Mouse (Mus musculus) testis, postnatal 10 days (tissue): ENCODE data around the gene Idh3a.
A peak's percentile ranks its signal among the peaks of the same experiment; 100 is the strongest.
"Not testable (repeated sequence)": the region's sequence is repeated elsewhere in the genome, so short reads cannot be mapped to it uniquely, and the experiment has no call there.

Experiments
- DNase-seq: peaks from one replicate; pipeline ENCODE4 v3.0.0; 2021; ENCODE audit warnings: low spot score

Idh3a gene

DNA sequence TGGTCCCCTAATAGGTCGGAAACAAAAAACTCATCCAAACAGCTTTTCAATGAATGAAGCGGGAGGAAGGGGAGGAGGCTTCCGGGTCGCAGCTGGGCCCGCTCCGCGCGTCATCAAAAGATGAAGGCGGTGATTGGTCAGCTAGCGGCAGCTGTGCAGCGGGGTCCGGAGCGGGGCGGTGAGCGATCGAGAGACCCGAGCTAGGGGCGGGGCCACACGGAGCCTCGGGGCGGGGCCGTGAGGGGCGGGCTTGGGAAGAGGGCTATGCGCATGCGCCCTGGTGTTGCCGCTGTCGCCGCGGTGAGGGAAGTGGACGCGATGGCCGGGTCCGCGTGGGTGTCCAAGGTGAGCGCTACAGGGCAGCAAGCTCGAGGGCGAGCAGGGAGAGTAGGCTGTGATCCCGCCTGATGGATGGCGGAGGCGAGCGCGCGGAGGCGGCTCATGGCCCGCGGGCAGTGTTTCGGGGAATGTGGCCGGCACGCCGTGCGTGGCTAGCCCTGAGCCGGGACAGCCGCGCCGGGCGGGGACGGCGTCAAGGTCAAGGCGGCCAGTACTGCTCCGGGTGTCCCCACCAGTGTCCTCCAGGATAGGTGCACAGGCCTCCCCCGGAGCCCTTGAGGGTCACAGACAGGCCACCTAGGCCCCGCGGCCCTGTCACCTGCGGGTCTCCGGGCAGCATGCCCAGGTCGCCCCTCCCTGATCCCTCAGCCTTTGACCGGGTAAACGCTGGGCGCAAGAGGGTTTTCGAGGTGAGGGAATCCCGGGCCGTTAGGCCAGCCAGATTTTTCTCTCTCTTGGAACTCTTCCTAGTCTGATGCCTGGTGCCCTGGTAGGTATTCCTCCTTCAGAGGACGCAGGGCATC is at the start of gene Idh3a:
Idh3a (plus strand) TSS at position 136 of the 863 bp plus-strand sequence.
- peak; percentile 100 for DNase-seq

DNA sequence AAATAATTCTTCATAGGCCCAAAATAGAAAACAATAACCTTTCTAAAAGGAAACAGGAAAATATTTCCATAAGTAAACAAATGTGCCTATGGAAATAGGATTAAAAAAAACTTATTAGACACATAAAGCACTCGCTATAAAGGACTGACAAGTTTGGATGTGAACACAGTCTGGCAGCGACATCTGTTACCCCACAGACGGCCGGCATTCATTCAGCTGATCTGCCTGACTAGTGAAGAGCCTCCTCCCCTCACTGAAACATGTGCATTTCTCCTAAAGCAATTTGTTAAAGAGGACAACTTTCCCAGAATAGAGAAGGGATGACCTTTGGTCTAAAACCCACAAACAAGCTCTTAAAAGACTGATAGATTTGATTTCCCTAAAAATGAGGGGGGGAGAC is 49.1 kb upstream of the Idh3a start:
- no peak for DNase-seq

DNA sequence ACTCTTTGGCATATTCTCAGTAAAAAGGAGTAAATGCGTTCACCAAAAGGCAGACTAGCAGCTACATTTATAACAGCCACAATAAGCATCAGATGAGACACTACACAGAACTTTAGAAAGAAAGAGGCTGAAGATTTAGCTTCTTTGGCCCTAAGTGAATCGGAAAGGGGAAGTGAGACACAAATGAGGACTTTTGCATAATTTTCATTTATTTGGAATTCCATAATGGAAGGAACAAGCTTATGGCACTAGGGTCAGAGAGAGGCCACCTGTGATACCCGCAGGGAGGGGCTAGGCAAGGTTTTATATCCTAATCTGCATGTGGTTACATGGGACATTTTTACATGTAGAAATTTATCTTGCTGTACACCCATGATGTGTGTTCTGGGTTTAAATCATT is 48.7 kb upstream of the Idh3a start:
- no peak for DNase-seq

DNA sequence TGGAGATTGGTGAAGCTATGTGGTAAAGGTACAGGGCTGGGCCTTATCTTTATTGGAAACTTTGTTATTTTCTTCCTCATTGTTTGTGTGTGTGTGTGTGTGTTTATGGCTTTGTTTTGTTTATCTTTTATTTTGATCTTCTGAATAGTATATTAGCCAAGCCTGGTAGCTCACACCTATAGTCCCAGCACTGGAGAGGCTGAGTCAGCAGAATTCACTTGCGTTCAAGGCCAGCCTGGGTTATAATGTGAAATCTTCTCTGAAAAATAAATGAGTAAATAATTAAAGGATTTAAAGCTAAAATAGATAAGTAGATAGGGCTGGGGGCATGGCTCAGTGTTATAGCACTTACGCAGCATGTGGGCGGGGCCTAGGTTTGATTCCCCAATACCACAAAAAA is 47.9 kb upstream of the Idh3a start:
- no peak for DNase-seq

DNA sequence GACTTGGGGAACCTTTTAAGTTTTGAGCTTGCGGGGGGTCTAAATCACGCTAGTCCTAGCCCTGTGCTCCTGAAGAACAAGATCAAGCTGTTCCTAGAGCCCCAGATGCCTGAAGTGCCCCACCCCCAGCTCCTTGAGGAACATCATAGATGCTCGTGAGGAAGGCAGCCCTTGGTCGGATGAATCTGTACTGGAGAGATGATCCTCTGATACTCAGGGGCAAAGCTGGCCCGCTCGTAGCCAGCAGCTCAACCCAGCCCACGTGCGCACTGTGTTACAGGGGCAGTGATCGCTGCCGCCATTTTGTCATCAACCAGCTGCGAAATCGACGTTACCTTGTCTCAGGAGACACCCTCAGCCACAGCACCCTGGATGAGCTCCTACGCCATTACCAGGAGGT is 47.5 kb upstream of the Idh3a start, which contains the start of gene Sh2d7:
Sh2d7 (plus strand) TSS at position 301 of the 400 bp plus-strand sequence.
- DNase-seq, result no peak

DNA sequence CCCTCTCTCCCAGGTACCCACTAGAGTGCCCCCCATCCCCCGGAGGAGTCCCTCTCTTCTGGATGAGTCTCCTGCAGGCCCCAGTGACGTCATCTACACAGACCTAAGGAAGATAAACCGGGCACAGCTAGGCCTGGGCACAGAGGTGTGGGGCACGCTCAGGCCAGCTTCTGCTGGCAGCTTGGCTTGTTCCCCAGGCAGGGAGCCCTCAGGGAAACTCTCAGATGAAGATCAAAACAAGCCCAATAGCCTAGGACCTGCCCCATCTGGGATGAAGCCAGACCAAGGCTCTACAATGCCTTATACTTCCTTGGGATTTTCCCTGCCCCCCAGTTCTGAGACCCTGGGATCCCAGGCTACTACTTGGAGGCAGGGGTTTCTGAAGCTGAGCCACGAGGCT is 45.3 kb upstream of the Idh3a start:
- no peak for DNase-seq

DNA sequence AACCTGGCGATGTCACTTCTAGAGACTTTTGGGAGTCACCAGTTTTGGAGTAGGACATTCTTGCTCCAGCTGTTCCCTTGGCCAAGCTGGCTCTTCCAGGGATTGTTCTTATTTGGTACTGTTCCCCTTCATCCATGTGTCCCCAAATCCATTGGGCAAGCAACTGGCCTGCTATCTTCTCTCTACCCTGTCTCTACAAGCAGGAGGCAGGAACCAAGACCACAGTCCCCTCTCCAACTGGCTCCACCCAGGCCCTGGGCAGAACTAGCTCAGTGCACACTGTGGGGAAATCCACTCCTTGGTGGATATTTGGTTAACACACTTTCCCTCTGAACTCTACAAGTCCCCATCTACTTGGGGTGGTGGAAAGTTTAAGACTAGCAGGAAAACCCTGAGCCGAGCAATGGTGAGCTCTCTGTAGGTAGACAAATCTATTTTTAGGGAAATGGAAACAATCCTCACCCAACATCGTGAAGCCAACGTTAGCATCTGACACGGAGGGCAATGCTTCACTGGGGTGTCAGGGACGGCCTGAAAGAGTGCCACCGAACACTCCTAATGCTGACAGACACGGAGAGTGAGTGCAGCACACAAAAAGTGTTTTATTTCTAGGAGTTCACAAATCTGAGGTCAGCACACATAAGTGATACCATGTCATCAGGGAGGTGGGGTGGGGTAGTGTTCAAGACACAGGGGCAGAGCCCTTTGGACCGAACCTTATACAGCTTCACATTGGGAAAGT is 41.8 kb upstream of the Idh3a start:
- DNase-seq, result no peak

DNA sequence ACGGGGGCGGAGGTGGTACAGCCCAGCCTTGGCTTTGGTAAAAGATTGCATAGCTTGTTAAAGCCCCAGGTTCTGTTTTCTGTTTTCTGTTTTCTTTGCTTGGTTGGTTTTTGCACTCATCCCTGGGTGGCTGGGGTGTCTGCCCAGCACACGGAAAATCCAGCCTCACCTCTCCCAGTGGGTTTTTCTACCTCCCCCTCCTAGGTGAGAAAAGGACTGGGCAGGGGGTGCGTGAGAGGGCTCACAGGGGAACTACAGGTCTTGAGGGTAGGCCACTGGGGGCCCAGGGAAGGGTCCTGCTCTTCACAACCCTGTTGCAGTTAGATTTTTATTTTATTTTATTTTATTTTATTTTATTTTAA is 41.2 kb upstream of the Idh3a start:
- DNase-seq, result no peak

DNA sequence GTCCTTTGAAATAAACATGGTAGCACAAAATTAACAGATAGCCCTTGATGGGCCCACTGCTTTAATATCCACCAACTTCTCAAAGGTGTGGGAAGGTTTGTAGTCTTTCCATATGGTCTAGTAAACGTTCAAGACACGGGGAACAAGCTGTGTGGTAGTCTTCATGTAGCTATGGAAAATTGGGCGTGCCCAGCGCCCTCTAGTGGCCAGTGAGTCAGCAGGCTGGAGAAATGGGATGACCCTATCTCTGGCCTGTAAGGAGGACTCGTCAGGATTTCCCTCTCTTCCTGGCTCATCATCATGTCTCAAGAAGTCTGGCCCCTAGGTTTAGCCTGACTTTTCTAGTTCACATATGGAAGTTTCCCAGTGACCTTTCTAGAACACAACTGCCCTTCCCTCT is 38.6 kb upstream of the Idh3a start:
- DNase-seq, result peak; percentile 77

DNA sequence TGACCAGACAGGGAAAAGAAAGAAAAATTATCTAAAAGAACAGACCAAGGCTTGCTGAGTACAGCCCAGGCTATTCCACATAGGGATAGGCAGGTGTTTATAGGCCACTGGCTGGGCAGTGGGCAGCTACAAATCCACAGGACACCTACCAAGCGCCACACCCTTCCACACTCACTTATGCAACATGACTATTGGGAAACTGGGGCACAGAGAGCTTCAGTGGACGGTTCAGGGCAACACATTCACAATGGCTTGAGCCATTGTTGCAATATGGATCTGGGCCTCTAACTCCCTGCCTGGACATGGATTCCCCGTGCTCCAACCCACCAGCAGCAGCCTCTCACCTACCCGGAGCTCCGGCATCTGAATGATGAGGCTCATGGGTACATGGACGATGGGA is 36.7 kb upstream of the Idh3a start:
- no peak for DNase-seq

DNA sequence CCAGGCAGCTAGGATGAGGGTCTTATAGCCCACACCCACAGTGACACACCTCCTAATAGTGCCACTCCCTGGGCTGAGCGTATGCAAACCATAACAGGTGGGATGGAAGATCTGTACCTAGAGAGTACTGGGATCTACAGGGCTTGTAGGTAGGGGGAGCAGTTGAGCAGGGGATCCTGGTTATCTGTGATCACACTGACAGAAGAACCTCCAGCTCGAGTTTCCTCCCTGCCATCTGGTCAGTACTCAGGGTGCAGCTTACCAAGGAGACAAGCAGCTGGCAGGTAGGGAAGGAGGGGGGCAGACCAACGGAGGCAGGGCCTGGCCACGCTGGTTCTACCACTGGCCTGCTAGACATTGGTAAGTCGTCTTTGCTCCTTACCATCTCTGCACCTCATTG is 33.7 kb upstream of the Idh3a start:
- no peak for DNase-seq

DNA sequence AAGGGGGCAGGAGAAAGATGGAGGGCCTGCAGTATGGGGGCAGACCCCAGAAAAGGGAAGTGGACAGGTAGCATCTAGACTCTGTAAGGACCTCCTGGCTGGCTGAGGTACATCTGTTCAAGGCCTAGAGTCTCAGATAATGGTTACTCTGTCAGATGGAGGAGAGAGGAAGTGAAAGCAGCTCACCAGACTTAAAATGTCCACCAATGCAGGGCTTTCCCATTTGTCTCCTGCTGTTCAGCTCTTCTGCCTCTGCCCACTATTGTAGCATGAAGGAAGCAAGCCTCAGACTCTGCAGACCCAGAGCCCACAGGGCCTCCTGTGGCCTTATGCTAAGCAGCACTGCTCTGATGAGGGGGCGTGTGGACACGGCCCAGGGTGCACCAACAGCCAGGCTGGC is 31.1 kb upstream of the Idh3a start:
- no peak for DNase-seq

DNA sequence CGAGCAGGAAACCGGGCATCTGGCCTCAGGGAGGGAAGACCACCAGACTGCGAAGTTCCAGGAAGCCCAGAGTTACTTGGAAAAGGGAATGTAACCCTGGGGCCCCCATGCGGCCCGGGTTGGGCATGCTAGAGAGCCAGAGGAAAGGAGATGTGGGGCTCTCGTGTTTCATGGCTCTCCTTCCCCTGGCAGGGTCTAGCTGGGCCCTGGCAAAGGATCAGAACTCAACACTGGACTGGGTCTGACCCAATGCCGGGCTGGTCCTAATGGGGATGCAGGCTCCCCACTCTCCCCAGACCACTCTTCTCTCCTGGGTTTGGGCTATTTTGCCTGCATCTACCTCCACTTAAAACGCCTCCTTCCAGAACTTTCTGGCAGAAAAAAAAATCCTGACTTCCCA is 27.4 kb upstream of the Idh3a start:
- DNase-seq, result no peak

DNA sequence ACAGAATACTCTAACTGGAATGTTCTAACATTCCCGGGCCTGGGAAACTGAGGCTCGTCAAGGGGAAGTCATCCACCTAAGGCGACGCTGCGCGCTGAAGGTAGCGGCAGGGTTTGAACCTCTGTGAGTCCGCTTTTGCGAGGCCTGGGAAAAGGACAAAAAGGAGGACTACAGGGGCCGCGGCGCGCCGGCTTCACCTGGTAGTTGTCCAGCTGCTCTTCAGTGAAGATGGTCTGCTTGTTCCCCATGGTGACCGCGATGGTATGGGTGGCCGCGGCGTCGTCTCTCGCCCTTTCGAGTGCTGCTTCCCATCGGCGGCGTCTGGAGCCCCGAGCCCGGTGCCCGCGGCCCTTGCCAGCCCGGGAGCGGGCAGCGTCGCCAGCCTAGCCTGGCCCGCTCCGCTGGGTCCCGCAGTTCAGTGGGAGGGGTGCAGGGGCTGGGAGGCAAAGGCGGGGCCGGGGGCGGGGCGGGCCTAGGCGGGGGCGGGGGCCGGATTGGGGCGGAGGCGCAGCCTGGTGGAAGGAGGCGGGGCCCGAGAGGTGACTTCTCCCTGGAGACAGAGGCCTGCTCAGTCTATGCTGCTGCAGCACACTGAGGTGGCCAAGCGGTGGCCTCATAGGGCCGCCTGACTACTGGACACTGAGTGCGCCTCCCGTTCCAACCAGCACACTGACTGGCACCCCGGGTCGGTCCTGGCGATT is 26.2 kb upstream of the Idh3a start, which contains the start of gene Cib2:
Cib2 (minus strand) TSS at position 448 of the 701 bp plus-strand sequence.
- DNase-seq, result peak; percentile 85

DNA sequence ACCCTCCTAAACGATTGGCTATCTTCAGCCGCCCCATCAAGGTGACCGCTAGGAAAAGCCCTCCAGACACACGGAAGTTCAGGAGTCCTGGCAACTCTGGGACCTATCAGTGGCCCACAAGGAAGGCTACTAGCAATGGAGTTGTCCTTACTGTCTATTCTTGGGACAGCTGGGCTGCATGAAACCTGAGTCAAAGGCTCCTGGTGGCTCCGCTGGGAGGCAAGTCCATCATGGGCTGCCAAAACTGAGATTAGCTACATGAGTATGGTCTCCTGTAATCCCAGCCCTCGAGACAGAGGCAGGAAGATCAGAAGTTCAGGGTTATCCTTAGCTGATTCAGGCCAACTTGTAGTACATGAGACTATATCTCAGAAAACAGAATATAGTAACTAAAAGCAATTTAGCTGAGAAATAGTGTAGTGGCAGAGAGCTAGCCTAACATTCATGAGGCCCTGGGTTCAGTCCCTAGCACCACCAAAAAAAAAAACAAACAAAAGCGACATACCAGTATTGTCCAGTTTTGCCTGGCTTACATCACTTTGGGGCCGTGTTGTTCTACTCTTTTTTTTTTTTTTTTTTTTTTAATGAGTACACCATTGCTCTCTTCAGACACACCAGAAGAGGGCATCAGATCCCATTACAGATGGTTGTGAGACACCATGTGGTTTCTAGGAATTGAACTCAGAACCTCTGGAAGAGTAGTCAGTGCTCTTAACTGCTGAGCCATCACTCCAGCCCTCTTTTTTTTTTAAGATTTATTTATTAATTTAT is 25.1 kb upstream of the Idh3a start:
- DNase-seq, result no peak

DNA sequence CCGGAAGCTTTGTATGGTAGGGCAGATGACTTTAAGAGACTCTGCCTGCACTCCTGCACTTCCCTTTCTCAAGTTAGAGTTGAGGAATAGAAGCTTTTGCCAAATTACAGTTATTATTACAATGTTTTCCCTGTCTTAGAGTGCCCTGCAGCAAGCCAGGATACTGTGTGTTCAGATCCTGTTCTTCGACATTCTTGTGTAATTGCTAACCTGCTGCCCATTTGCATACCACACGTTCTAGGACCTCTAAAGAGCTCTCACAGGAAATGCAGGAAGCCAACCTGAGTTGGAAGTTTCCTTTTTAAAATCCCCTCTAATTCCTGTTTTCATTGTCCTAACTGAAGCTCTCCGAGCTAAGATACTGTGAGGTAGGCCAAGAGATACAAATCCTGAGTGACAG is 19.2 kb upstream of the Idh3a start:
- no peak for DNase-seq

DNA sequence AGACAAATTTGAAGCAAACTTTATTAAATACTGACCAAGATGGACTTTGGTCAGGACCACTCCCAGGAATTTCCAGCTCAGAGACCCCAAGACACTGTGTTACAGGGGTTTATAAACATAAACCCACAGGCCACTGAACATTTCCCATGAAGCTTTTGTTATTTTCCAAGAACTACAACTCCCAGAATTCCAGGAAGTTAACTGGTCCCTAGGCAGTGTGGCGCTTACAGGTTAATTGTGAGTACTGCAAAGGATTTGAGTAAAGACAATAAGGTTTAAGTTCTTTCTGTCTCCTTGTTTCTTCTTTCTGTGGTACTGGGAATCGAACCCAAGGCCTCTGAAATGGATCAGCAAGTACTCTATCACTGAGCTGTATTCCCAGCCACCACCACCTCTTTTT is 17.4 kb upstream of the Idh3a start:
- DNase-seq, result no peak

DNA sequence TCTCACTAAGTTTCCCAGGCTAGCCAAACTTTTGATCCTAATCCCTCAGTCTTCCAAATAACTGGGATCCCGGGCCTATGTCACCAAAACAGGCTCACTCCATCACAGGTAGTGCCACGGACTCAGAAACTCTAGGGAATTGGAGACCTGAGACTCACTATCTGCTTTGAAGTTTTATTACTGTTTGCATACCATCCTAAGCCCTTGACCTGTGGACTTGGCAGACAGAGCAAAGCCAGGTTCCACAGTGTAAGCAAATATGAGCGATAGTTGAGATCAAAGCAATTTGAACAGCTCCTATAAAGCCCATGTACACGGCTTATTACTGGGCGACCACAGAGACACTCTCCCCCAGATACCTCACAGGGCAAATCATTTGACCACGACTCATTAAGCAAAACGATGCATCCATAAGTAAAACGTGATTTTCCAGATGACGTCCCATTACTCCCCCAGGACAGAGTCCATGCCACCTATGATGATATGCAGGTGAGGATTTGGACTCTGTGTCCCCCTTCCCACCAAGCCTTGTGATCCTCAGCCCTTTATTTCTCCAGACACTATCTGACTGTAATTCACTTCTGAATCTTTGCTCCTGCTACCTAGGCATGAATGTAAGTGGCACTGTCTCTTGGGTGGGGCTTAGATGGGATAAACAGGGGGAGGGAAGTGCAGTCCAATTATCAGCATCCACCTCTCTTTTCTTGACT is 14.8 kb upstream of the Idh3a start:
- DNase-seq, result no peak

DNA sequence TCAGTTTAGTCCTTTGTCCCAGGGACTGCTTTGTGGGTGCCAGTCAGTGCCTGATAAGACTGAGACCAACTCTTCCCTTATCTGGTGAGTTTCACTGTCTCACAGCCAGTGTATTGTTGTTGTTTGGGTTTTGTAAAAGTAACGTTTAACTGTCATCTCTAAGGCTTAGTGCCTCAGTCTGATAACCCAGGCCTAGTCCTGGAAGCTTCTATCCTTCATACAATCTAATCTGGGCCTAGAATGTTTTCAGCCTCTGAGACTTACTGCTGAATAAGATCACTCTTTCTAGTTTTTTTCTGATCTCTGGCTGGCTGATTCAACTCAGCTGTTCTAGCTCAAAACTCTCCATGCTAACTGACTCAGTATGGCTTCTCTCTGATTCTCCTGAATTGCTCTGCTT is 2.4 kb upstream of the Idh3a start:
- no peak for DNase-seq

DNA sequence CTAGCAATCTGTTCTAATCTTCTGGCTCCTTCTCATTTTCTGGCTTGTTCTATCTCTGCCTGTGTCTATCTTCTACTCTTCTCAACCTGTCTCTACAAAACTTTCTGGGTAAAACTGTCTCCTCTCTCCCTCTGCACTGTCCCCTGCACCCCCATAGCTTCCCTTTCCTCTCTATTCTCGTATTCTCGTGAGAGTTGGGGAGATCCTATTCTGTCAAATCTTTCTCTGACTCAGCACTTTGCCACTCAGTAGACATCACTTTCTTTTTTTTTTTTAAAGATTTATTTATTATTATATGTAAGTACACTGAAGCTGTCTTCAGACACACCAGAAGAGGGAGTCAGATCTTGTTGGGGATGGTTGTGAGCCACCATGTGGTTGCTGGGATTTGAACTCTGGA is 2.0 kb upstream of the Idh3a start:
- not testable (repeated sequence) for DNase-seq

DNA sequence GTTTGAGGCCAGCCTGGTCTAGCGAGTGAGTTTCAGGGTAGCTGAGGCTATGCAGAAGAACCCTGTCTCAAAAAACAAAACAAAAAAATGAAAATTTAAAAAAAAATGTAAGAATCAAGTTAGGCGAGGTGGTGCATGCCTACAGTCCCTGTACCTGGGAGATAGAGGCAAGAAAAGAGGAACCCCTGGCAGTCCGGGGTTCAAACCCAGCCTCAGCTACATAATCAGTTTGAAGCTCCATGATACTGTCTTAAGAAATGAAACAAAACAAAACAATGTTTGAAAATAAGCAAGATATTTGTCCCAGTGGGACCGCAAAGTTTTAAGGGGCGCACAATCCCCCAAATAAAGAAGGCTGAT is 315 bp upstream of the Idh3a start:
- no peak for DNase-seq
